Mouse (Mus musculus): ENCODE measurements around the gene Fam198a. TPM values are rescaled to one million over a fixed set of nuclear protein-coding genes. Genes with fewer than 3 reads are reported as not detected.

Fam198a gene
- total RNA-seq, 2 experiments from 2014 or later = 0.77 to 0.79 TPM

GRCm38 (mm10) chr9:121926634-121927405 lies 24.0 kb upstream of the Fam198a start:
- no peak for DNase-seq

DNA sequence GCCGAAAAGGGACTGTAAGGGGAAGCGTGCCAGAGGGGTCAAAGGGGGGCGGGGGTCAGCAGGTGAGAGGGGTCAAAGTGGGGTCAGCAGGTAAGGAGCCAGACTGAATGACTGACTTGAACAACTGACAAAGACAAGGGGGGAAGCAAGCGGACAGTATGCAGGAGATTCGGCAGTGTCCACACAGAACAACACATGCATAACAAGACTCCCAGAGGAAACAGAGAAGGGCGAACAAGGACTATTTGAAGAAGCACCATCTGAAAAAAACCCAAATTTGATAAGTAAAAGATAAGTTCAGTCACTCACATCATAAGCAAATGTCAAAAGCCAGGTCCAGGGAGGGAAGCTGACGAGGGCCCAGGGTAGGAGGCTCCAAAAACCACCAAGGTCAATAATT lies 23.1 kb upstream of the Fam198a start:
- DNase-seq = no peak

- peak; percentile 59 for DNase-seq
Measured at GRCm38 (mm10) chr9:121928498-121928897, 22.3 kb upstream of the Fam198a start.

DNA sequence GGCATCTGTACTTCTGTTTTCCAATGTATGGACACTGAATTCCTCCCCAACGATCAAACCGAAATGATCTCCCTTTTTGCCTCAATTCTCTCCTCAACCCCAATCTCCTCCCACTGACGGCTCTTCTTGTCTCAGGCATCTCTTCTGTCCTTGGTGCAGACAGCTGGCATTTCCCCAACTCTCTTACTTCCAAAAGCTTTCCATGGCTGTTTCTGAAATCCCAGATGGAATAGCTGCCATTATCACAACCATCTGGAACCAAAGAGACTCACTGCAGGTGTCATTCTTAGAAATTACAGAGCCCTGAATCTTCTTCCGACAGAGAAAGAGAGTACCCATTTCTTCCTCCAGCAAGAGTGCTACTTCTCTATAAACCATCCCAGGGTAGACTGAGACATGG lies 15.9 kb upstream of the Fam198a start:
- no peak for DNase-seq

DNA sequence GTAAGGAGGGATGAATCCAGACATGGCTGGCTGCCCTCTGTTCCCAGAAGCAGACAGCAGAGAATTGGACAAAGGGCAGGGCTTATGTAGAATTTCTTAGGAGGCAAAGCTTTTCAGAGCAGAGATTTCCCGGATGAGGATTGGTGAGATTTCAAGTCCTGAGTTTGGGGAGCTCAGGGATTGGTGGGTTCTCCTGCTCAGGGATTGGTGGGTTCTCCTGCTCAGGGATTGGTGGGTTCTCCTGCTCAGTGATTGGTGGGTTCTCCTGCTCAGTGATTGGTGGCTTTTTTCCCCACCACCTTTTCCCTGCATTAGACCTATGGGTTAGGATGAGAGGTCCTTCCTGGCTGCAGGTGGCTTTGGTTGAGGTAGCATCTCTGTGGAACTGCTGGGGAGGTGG lies 13.8 kb upstream of the Fam198a start:
- DNase-seq = no peak

DNA sequence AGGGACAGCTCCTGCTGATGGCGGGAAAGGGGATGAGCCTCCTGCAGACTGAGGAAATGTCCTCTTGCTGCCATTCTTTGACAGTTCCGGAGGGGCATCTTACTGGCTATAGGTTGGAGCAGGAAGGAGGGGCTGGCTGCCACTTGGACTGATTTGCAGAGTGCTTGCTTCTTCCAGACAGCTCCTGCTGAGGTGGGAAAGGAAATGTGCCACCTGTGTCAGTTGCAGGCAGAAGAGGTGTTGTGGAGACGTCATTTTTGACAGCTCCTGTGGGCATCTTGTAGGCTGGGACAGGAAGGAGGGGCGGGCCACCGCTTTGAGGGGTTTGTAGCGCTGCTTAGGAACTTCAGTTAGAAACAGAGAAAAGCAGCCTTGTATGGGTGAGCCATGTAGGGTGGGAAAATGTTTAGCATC lies 13.3 kb upstream of the Fam198a start:
- no peak for DNase-seq

DNA sequence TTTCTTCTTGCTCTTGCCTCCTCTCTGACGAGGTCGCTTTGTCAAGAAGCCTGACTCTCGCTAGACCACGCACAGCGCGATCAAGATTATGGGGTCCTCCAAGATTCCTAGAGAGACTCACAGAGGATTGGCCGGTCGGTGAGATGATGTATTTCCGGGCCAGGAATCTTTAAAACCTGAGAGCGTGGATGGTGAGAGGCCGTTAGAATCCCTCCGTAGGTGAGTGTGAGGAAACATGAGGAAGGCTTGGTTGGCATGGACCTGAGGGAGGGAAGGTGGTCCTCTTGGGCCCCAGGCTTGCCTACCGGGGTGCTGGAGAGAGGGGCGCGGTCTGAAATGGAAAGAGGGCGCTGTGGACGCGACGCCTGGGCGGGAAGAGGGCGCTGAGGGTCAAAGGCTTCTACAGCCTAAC lies 12.8 kb upstream of the Fam198a start:
- DNase-seq = no peak

- no peak for DNase-seq
Measured at GRCm38 (mm10) chr9:121943005-121943404, 7.8 kb upstream of the Fam198a start.

- DNase-seq = no peak
Measured at GRCm38 (mm10) chr9:121943628-121944027, 7.2 kb upstream of the Fam198a start.

- DNase-seq = peak; percentile 77
Measured at GRCm38 (mm10) chr9:121947784-121948183, 3.0 kb upstream of the Fam198a start.

DNA sequence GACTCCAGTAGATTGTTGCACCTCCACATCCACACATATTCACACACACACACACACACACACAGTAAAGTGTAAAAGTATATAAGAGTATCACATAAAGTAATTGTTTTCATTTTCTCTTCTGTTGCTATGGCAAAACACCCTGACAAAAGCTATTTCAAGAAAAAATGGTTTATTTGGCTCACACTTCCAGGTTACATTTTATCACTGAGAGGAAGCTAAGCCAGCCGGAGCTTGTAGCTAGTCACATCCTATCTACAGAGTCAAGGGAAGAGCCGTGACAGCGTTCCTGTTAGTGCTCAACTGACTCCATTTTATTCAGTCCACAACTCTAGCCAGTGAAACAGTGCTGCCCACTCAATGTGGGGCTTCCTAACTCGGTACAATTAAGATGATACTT lies 2.4 kb upstream of the Fam198a start:
- DNase-seq = no peak

GRCm38 (mm10) chr9:121951114-121951423 lies 281 bp downstream of the Fam198a start:
- DNase-seq = no peak

GRCm38 (mm10) chr9:121952596-121952995 lies 1.8 kb downstream of the Fam198a start:
- DNase-seq = no peak

GRCm38 (mm10) chr9:121959966-121960635 lies 9.3 kb downstream of the Fam198a start:
- DNase-seq = peak; percentile 38

DNA sequence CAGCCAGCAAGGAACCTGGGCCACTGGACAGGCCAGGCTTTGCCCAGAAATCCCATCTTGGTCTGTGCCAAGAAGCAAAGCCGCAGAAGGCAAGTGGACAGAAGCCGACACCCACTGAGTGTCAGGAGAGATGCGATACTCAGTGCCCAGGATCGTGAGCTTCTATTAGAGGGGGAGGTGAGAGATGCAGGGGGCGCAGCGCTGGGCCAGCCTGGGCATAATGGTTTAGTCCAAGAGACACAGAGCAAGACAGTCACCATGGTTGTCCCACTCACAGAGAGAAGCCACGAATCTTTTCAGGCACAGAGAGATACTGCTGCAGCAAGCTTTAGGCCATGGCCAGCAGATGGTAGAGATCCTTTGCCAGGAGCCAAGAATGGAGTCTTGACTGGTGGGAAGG lies 14.2 kb downstream of the Fam198a start:
- DNase-seq = no peak

DNA sequence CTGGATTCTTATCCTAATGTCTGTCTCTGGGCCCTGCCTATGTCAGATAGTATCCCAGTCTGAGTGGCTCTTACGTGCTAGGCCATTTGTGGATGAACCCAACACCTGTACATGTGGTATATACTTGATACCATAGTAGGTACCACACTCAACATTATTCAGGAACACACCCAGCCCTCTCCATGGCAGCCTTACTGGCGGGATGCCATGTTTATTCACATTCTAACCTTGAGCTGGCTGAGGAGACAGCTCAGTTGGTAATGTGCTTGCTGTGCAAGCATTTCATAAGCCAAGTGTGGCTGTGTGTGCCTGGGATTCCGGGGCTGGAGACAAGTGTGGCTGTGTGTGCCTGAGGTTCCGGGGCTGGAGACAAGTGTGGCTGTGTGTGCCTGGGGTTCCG lies 17.5 kb downstream of the Fam198a start:
- peak; percentile 31 for DNase-seq

GRCm38 (mm10) chr9:121969841-121970381 lies 19.1 kb downstream of the Fam198a start:
- DNase-seq = peak; percentile 16

DNA sequence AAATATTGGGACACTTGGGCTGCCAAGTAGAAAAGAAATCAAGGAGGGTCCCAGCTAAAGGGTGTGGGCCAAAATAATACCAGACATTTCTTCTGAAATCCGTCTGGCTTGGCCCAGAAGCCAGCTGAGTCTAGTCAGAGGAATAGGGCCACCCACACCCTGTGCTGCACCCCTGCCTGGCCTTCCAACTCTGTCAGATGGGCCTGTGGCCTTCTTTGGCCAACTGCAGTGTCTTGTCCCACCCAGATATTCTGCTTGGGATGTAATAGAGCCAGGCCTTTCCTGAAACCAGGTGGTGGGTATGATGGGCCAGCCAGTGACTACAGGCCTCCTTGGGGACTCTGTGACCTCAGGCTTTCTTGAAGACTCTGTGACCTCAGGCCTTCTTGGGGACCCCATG lies 22.4 kb downstream of the Fam198a start:
- peak; percentile 19 for DNase-seq

- peak; percentile 30 for DNase-seq
Measured at GRCm38 (mm10) chr9:121974141-121974986, 23.6 kb downstream of the Fam198a start.

GRCm38 (mm10) chr9:121975321-121975720 lies 24.5 kb downstream of the Fam198a start:
- DNase-seq = no peak

GRCm38 (mm10) chr9:121981046-121981445 lies 30.3 kb downstream of the Fam198a start:
- no peak for DNase-seq

DNA sequence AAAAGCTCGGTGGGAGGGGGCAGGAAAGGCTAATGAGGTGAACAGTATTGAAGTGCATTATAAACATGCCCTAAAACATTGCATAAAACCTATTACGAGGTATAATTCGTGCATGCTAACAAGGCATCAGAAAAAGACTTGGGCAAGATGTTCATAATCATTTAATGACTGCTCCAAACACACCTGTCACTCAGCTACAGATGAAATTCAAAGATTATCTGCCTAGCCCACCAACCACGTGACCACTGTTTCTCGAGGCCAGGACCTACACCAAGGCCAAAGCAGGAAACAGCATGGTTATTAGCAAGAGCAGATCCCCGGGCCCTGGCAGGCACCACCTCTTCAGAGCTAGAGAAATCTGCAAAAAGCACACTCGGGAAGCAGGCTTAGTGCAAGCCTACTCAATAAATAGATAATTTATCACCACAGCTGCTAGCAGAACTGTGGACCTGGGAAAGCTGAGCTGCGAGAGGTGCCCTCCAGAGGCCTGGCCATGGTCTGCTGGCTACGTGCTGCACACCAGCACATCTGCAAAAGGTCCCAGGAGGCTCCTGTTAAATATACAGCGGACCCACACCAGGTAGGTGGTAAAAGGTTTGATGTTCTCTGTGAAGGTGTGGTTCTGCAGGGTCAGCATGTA lies 30.8 kb downstream of the Fam198a start:
- no peak for DNase-seq

- DNase-seq = no peak
Measured at GRCm38 (mm10) chr9:121982214-121982613, 31.4 kb downstream of the Fam198a start.
